Mouse (Mus musculus) layer of hippocampus, adult 2 months (tissue): Measurements from ENCODE around the gene Dlat. TPM values are rescaled to one million over a fixed set of nuclear protein-coding genes. Genes with fewer than 3 reads are reported as not detected.
A peak's percentile ranks its signal among the peaks of the same experiment; 100 is the strongest.

Experiments
- DNase-seq, 2 experiments: peaks; one replicate each; pipeline ENCODE4 v3.0.0; 2022; ENCODE audit warnings: low spot score in 2 of 2
- H3K27ac ChIP-seq: fragments of 200-600 bp; 2 replicates; pipeline ENCODE4 v1.8.1; 2022
- H3K4me3 ChIP-seq: fragments of 200-600 bp; 2 replicates; pipeline ENCODE4 v1.8.1; 2022; ENCODE audit warnings: mild to moderate bottlenecking
- CTCF ChIP-seq: fragments of 200-600 bp; conservative IDR thresholded peaks from 2 replicates; pipeline ENCODE4 v1.8.1; 2022; ENCODE audit warnings: antibody characterized with exemption, mild to moderate bottlenecking, moderate library complexity
- long read RNA-seq, 2 experiments: library from polyadenylated mRNA; stranded (forward); transcript quantifications; one replicate each; pipeline ENCODE4 v2.0.0; 2021; ENCODE audit warnings: borderline mapping rate in 2 of 2
- total RNA-seq, 2 experiments: library from RNA; stranded (reverse); gene quantifications; 2 replicates each; pipeline ENCODE4 v1.2.3; 2021

Dlat gene
- total RNA-seq = 100 to 1,000 TPM; 131 to 136 TPM
- long read RNA-seq, experiment 1, full-length matches to known transcripts = 162 of 189 reads
- long read RNA-seq, experiment 1, partial matches to known transcripts = 5 of 189 reads
- long read RNA-seq, experiment 1, other reads (novel, unspliced or antisense) = 22 of 189 reads
- long read RNA-seq, experiment 2, full-length matches to known transcripts = 217 of 231 reads
- long read RNA-seq, experiment 2, partial matches to known transcripts = 9 of 231 reads
- long read RNA-seq, experiment 2, other reads (novel, unspliced or antisense) = 5 of 231 reads

GRCm38 (mm10) chr9:50659392-50660217 lies at the start of gene Dlat:
Gene Dlat (minus strand): TSS chr9:50659780.
- Histone ChIP-seq H3K27ac (peak within 1 kb of the TSS; percentile 95), H3K4me3 (peak within 1 kb of the TSS; percentile 99)
- no peak for TF ChIP-seq CTCF
- peak; percentile 87 to 88 for DNase-seq

- peak; percentile 85 for TF ChIP-seq CTCF
- DNase-seq = peak in 1 of 2 experiments; percentile 47
- H3K4me3 ChIP-seq = no peak overlapping the region
- H3K27ac ChIP-seq = no peak overlapping the region
Measured at GRCm38 (mm10) chr9:50709108-50709507, 49.5 kb upstream of the Dlat start.

GRCm38 (mm10) chr9:50704907-50705306 lies 45.3 kb upstream of the Dlat start:
- no peak overlapping the region for H3K4me3 ChIP-seq
- no peak for TF ChIP-seq CTCF
- no peak for DNase-seq
- H3K27ac ChIP-seq = no peak overlapping the region

- peak in 1 of 2 experiments; percentile 21 for DNase-seq
- H3K27ac ChIP-seq = peak overlapping the region; percentile 71; the same call in 1 of the 2 replicates
- no peak overlapping the region for H3K4me3 ChIP-seq
- TF ChIP-seq CTCF = peak; percentile 63
Measured at GRCm38 (mm10) chr9:50700921-50701691, 41.5 kb upstream of the Dlat start.

- DNase-seq = peak; percentile 38 to 46
- TF ChIP-seq CTCF = peak; percentile 26; the same call in 1 of the 2 replicates
- Histone ChIP-seq H3K27ac (peak overlapping the region; percentile 92), H3K4me3 (peak overlapping the region; percentile 93)
Measured at GRCm38 (mm10) chr9:50698418-50699409, 39.1 kb upstream of the Dlat start.

- no peak for TF ChIP-seq CTCF
- Histone ChIP-seq H3K4me3 (peak overlapping the region; percentile 93), H3K27ac (peak overlapping the region; percentile 92)
- DNase-seq = peak; percentile 84 to 94
Measured at GRCm38 (mm10) chr9:50697706-50698041, 38.1 kb upstream of the Dlat start.

- Histone ChIP-seq H3K4me3 (peak overlapping the region; percentile 93), H3K27ac (peak overlapping the region; percentile 92)
- no peak for DNase-seq
- TF ChIP-seq CTCF = no peak
Measured at GRCm38 (mm10) chr9:50696851-50697705, 37.5 kb upstream of the Dlat start.

- TF ChIP-seq CTCF = no peak
Measured at GRCm38 (mm10) chr9:50695153-50695552, 35.6 kb upstream of the Dlat start.

GRCm38 (mm10) chr9:50693631-50694030 lies 34.1 kb upstream of the Dlat start:
- peak overlapping the region; percentile 43; the same call in 1 of the 2 replicates for H3K27ac ChIP-seq
- no peak overlapping the region for H3K4me3 ChIP-seq
- peak; percentile 77 for TF ChIP-seq CTCF
- DNase-seq = peak in 1 of 2 experiments; percentile 33

More at GRCm38 (mm10) chr9:50695153-50695552, 35.6 kb upstream of the Dlat start:
- H3K27ac ChIP-seq = no peak overlapping the region
- no peak for DNase-seq
- H3K4me3 ChIP-seq = no peak overlapping the region

GRCm38 (mm10) chr9:50692626-50693580 lies 33.3 kb upstream of the Dlat start:
- TF ChIP-seq CTCF = no peak
- peak overlapping the region; percentile 43; the same call in 1 of the 2 replicates for H3K27ac ChIP-seq
- no peak for DNase-seq
- H3K4me3 ChIP-seq = no peak overlapping the region
